Mouse (Mus musculus) subcutaneous adipose tissue, adult 2 months (tissue): Measurements from ENCODE around the gene Gpr137b. TPM values are rescaled to one million over a fixed set of nuclear protein-coding genes. Genes with fewer than 3 reads are reported as not detected.

Experiments
- polyA plus RNA-seq: library from polyadenylated mRNA; depleted of rRNA; stranded (reverse); fragments of >200 nt; gene quantifications from 2 replicates; pipeline ENCODE4 v1.2.3, GENCODE M21; 2012; ENCODE audit warnings: low replicate concordance; rRNA removed

The Gpr137b gene
- 31.3 and 62.5 TPM in 2 replicates for polyA plus RNA-seq

DNA sequence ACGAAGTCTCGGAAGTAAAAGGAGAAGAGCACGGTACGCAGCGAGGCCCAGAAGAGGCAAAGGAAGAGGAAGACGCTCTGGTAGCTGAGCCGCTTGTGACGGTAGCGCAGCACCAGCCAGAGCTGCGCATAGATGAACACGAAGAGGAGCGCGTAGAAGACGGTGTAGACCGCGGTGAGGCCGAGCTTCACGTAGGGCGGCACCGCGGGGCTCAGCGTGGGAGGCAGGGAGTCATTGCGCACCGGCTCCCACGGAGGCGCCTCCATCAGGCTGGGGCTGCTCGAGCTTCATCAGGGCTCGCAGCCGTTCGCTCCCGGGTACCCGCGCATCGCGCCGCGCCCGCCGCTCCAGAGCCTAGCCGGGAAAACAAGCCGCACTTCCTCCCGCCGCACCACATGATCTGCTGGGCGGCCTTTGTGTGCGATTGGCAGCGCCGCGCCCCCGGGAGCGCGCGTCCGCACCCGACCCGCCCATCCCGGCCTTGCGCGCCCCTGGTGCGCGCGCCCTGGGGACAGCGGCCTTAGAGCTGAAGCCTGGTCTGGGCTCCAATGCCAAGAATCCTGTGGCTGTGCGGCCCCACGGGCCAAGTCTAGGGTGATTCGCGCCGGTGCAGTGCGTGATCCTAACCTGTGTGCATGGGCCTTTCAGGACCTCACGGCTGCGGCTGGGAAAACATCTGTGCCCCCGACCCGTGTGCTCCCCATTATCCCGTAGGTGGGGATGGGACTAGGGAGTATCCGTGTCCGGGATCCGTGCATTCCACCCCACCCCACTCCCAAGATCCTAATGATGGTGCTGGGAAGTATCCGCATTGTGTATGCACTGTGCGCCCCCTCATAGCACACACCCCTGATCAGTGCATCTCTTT, at the start of gene Gpr137b:
Gene Gpr137b, minus strand, starts transcription at position 787 of the 868 bp plus-strand sequence.

DNA sequence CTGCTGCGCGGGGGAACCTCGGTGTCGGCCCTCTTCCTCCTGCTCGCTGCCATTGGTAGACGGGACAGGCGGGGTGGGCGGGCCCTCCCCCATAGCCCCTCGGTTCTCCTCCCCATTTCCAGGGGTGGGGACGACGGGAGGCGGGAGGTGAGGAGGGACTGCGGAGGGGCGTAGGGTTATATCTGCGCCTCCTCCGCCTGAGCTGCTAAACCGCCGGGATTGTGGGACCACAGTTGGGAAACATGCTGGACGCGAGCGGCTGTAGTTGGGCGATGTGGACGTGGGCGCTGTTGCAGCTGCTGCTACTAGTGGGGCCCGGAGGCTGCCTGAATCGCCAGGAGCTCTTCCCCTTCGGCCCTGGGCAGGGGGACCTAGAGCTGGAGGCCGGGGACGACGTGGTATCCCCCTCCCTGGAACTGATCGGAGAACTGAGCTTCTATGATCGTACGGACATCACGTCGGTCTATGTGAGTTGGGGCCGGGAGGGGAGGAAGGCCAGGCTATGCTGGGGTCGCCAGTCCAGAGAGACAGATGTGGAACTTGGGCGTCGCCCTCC, 43.7 kb upstream of the Gpr137b start, which contains the start of gene Nid1:
Gene Nid1, plus strand, starts transcription at position 92 of the 556 bp plus-strand sequence.

Other genes starting within 250 kb of the Gpr137b start
- not detected in 2 replicates for gene Prl2c5, start 211.3 kb downstream of the Gpr137b start, polyA plus RNA-seq
- 492 and 565 TPM in 2 replicates for gene Nid1, start 43.5 kb upstream of the Gpr137b start, polyA plus RNA-seq
- 7.7 and 9.3 TPM in 2 replicates for gene Lyst, start 196.4 kb upstream of the Gpr137b start, polyA plus RNA-seq